Mouse (Mus musculus) layer of hippocampus, postnatal 36 days (tissue): ENCODE results near the gene Dlec1. TPM values are rescaled to one million over a fixed set of nuclear protein-coding genes. Genes with fewer than 3 reads are reported as not detected.

Experiments used
- total RNA-seq, 2 experiments: library from RNA; stranded (reverse); gene quantifications; 2 replicates each; pipeline ENCODE4 v1.2.3; 2021

Dlec1 gene
- total RNA-seq, 2 experiments from 2014 or later = 4.3 to 4.4 TPM

Other genes starting within 250 kb of the Dlec1 start
- 10 to 100 TPM; 24.1 to 28.5 TPM for gene Ctdspl, start 176.0 kb upstream of the Dlec1 start, total RNA-seq
- under 1 TPM; 0.62 to 0.76 TPM for gene Vill, start 49.7 kb upstream of the Dlec1 start, total RNA-seq
- 1 to 10 TPM; 8.3 to 8.4 TPM for gene Plcd1, start 9.0 kb upstream of the Dlec1 start, total RNA-seq
- gene Acaa1b, start 54.6 kb downstream of the Dlec1 start, total RNA-seq = 1 to 10 TPM; 1.2 to 1.7 TPM
- gene Gm47289, start 56.7 kb downstream of the Dlec1 start, total RNA-seq = not detected
- gene Slc22a13, start 106.6 kb downstream of the Dlec1 start, total RNA-seq = under 1 TPM; 0.20 to 0.23 TPM
- 10 to 100 TPM; 28.2 to 31.1 TPM for gene Oxsr1, start 219.9 kb downstream of the Dlec1 start, total RNA-seq
- 10 to 100 TPM; 68.1 to 76.4 TPM for gene Acaa1a, start 237.2 kb downstream of the Dlec1 start, total RNA-seq
- 1 to 10 TPM; 5.8 to 8.5 TPM for gene Myd88, start 238.9 kb downstream of the Dlec1 start, total RNA-seq